Mouse (Mus musculus) C2C12 (cell line): ENCODE results near the gene Samd14.

Source experiments
- CEBPB ChIP-seq: IDR thresholded peaks from one replicate; pipeline ENCODE4 v1.6.1; 2011; ENCODE audit warnings: low read depth, mild to moderate bottlenecking, control low read depth, moderate library complexity
- CTCF ChIP-seq: IDR thresholded peaks from one replicate; pipeline ENCODE4 v1.5.1; 2011; ENCODE audit not compliant: control insufficient read depth, insufficient read depth, insufficient read length
- FOSL1 ChIP-seq: IDR thresholded peaks from one replicate; pipeline ENCODE4 v1.8.0; 2011; ENCODE audit warnings: mild to moderate bottlenecking, low read length; ENCODE audit not compliant: poor library complexity, insufficient read depth, severe bottlenecking
- MAX ChIP-seq: IDR thresholded peaks from one replicate; pipeline ENCODE4 v1.6.1; 2011; ENCODE audit warnings: mild to moderate bottlenecking, control low read depth
- MYOG ChIP-seq: IDR thresholded peaks from one replicate; pipeline ENCODE4 v1.6.1; 2011; ENCODE audit not compliant: control insufficient read depth, insufficient read length; ENCODE audit errors: extremely low read depth
- USF1 ChIP-seq: IDR thresholded peaks from one replicate; pipeline ENCODE4 v1.6.1; 2011; ENCODE audit warnings: low read depth, mild to moderate bottlenecking, control low read depth, moderate library complexity

DNA sequence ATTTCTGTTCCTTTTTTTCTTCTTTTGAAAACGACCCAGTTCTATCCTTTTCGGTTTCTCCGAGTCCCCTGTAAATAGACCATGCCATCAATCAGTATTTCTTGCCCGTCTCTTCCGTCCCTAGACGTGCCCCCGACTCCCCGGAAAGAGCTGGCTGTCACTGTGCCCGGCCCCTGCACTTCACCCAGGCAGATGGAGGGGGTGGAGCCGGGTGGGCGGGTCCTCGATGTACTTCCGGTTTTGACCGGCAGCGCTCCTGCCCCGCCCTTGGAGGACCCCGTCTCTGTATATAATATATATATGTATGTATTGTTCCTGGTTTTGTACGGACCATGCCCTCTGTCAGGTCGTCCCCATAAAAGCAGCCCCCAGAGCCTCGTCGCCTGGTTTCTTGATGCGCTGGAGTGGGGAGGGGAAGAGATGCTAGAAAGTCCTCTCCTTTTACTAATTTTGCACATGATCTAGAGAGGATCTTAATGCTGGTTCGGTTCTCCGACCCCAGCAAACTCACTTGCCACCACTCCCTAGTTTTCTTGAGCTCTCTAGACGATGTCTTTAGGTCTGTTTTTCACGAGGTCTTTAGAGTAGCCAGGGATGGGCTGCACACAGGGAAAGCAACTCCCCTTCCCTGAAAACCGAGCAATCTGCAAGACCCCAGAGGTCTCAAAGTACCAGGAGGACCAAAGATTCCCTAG lies 3.0 kb upstream of the Samd14 start:
- TF ChIP-seq CTCF (no peak), MAX (no peak), FOSL1 (no peak), MYOG (no peak), USF1 (no peak), CEBPB (no peak)
